ENCODE assay signal across 8 mouse cellular contexts in the genomic region with DNA sequence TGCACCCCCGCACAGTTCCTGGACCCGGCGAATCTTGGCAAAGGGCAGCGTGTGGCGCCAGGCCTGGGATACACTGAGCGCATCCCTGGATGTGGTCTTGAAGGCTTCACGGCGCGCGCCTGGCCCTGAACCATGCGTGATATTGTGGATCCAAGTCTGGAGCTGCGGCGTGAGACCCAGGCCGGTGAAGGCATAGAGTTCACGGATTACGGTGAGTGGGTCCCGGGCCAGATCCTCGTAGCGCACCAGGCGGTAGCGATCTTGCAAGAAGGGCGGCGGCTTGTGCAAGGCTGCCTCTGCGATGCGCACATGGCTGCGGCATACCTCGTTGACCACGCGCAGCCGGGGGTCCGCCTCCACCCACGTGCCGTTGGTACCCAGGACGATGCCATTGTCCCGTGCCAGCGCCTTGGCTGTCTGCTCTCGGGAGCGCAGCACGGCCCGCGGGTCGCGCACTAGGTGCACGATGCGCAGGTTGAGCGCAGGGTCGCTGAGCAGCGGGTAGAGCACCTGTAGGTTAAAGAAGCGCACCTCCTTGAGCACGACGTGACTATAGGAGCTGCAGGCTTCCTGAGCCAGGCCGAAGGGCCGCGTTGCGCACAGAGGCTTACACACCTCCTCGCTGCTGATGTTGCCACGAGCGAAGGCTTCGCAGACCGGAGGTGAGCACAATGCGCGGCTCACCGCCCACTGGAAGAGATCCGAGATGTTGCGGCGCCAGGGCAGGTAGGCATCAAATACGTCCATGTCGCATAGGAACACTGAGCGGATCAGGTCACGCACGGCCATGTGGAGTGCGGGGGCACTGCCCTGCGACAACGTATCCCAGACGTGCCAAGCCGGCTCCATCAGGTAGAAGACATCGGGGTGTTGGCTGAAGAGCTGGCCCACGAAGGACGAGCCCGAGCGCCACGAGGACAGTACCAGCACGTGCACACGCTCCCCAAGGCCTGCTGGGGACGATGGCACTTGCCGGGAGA. TPM values are rescaled to one million over a fixed set of nuclear protein-coding genes. Genes with fewer than 3 reads are reported as not detected.
DNase-seq lines count a peak whose midpoint lies in the region; ATAC-seq lines count a peak whose summit lies in the region.

No protein-coding gene starts in this region.

- peak overlapping the region; percentile 26 for H3K4me3 ChIP-seq in heart, embryonic 12.5 days
- peak overlapping the region; percentile 28 for H3K4me3 ChIP-seq in forebrain, embryonic 12.5 days (replicated peaks)

- 12% methylated on average over 86 of the region's 86 CpGs for WGBS in heart, embryonic 12.5 days
- WGBS in forebrain, embryonic 12.5 days, result 9% methylated on average over 86 of the region's 86 CpGs

- peak overlapping the region; percentile 62 for H3K4me2 ChIP-seq in heart, embryonic 12.5 days
- peak overlapping the region; percentile 45 for H3K4me2 ChIP-seq in forebrain, embryonic 12.5 days

- no peaks in the 10 kb centered on the region for H3K36me3 ChIP-seq in heart, embryonic 12.5 days
- no peaks in the 10 kb centered on the region for H3K36me3 ChIP-seq in forebrain, embryonic 12.5 days (replicated peaks)

- H3K9ac ChIP-seq in heart, embryonic 12.5 days, result no peak overlapping the region
- H3K9ac ChIP-seq in forebrain, embryonic 12.5 days, result no peak overlapping the region

- peaks cover 3% of the 10 kb centered on the region; the same call in 1 of the 2 replicates for H3K9me3 ChIP-seq in heart, embryonic 12.5 days (replicated peaks)
- no peaks in the 10 kb centered on the region for H3K9me3 ChIP-seq in forebrain, embryonic 12.5 days

- peaks cover 58% of the 10 kb centered on the region for H3K27me3 ChIP-seq in heart, embryonic 12.5 days (replicated peaks)
- H3K27me3 ChIP-seq in forebrain, embryonic 12.5 days, result peaks cover 49% of the 10 kb centered on the region

- ATAC-seq in heart, embryonic 12.5 days (ENCODE audit: insufficient number of reproducible peaks, low FRiP score), result no peak
- no peak for ATAC-seq in forebrain, embryonic 12.5 days (ENCODE audit: low FRiP score)
- 0 out of 2 replicates have a peak, but pooled peaks have one; percentile 20 for ATAC-seq in megakaryocyte-erythroid progenitor cell, adult 5-6 weeks (replicated peaks; ENCODE audit: low FRiP score, low TSS enrichment, poor library complexity, severe bottlenecking)
- ATAC-seq in activated CD4-positive, CD25-positive, alpha-beta regulatory T cell, adult 4 months, result no peak

- DNase-seq in heart, adult 8-10 months (ENCODE audit: low spot score), result no peak
- DNase-seq in R1 (ENCODE audit: low read depth, low spot score), result peak; percentile 69
- DNase-seq in thymus, postnatal 4 days, result no peak
- no peak for DNase-seq in layer of hippocampus, adult 8-10 months (ENCODE audit: low spot score in 2 of 2)

- peaks cover 17% of the 10 kb centered on the region for H3K4me1 ChIP-seq in heart, embryonic 12.5 days (replicated peaks)
- H3K4me1 ChIP-seq in forebrain, embryonic 12.5 days, result peaks cover 7% of the 10 kb centered on the region; the same call in 1 of the 2 replicates

- no peak overlapping the region for H3K27ac ChIP-seq in heart, embryonic 12.5 days (ENCODE audit: poor library complexity, severe bottlenecking)
- no peak overlapping the region for H3K27ac ChIP-seq in forebrain, embryonic 12.5 days

RNA-seq across cellular contexts. Expression of a gene that starts 13.7 kb away (rescaled TPM):
- 4.4 and 4.8 TPM in 2 replicates for polyA plus RNA-seq in heart, embryonic 12.5 days (2016; fragmentation: Nextera tagmentation; extraction: Ambion mirVana)
- total RNA-seq in heart, adult 8-10 months (2022), result 1 to 10 TPM; 2.5 to 3.6 (median 2.6) TPM
- polyA plus RNA-seq in forebrain, embryonic 12.5 days (2016; fragmentation: Nextera tagmentation; extraction: Ambion mirVana), result 7.6 and 8.7 TPM in 2 replicates
- 4.4 and 5.0 TPM in 2 replicates for total RNA-seq in megakaryocyte-erythroid progenitor cell, adult 5-6 weeks (2014; fragmentation: Nextera tagmentation)
- 3.7 and 4.3 TPM in 2 replicates for total RNA-seq in megakaryocyte-erythroid progenitor cell, adult 5-6 weeks (2017)
- 1 to 10 TPM; 6.4 to 8.4 TPM for polyA plus RNA-seq in activated CD4-positive, CD25-positive, alpha-beta regulatory T cell, adult 4 months (2017; shearing (Covaris generic))
- total RNA-seq in layer of hippocampus, adult 8-10 months (2022), result 1 to 10 TPM; 3.7 to 5.4 (median 4.3) TPM

RNA-seq across cellular contexts. Expression of a gene that starts 20.0 kb away (rescaled TPM):
- 0.12 and 0.45 TPM in 2 replicates for polyA plus RNA-seq in heart, embryonic 12.5 days (2016; fragmentation: Nextera tagmentation; extraction: Ambion mirVana)
- total RNA-seq in heart, adult 8-10 months (2022), result not detected
- 1.5 and 1.7 TPM in 2 replicates for polyA plus RNA-seq in forebrain, embryonic 12.5 days (2016; fragmentation: Nextera tagmentation; extraction: Ambion mirVana)
- not detected in 2 replicates for total RNA-seq in megakaryocyte-erythroid progenitor cell, adult 5-6 weeks (2014; fragmentation: Nextera tagmentation)
- not detected in 2 replicates for total RNA-seq in megakaryocyte-erythroid progenitor cell, adult 5-6 weeks (2017)
- polyA plus RNA-seq in activated CD4-positive, CD25-positive, alpha-beta regulatory T cell, adult 4 months (2017; shearing (Covaris generic)), result not detected
- under 1 TPM; 0.72 to 0.95 (median 0.82) TPM for total RNA-seq in layer of hippocampus, adult 8-10 months (2022)

RNA-seq across cellular contexts. Expression of a gene that starts 36.1 kb away (rescaled TPM):
- polyA plus RNA-seq in heart, embryonic 12.5 days (2016; fragmentation: Nextera tagmentation; extraction: Ambion mirVana), result 144 and 149 TPM in 2 replicates
- total RNA-seq in heart, adult 8-10 months (2022), result 10 to 100 TPM; 27.4 to 37.6 (median 32.7) TPM
- 199 and 207 TPM in 2 replicates for polyA plus RNA-seq in forebrain, embryonic 12.5 days (2016; fragmentation: Nextera tagmentation; extraction: Ambion mirVana)
- 159 and 214 TPM in 2 replicates for total RNA-seq in megakaryocyte-erythroid progenitor cell, adult 5-6 weeks (2014; fragmentation: Nextera tagmentation)
- total RNA-seq in megakaryocyte-erythroid progenitor cell, adult 5-6 weeks (2017), result 339 and 404 TPM in 2 replicates
- polyA plus RNA-seq in activated CD4-positive, CD25-positive, alpha-beta regulatory T cell, adult 4 months (2017; shearing (Covaris generic)), result 100 to 1,000 TPM; 118 to 135 TPM
- total RNA-seq in layer of hippocampus, adult 8-10 months (2022), result 10 to 100 TPM; 62.3 to 84.3 (median 70.8) TPM

RNA-seq across cellular contexts. Expression of a gene that starts 43.5 kb away (rescaled TPM):
- 5.4 and 7.1 TPM in 2 replicates for polyA plus RNA-seq in heart, embryonic 12.5 days (2016; fragmentation: Nextera tagmentation; extraction: Ambion mirVana)
- total RNA-seq in heart, adult 8-10 months (2022), result 1 to 10 TPM; 2.1 to 2.7 (median 2.4) TPM
- 18.6 and 18.7 TPM in 2 replicates for polyA plus RNA-seq in forebrain, embryonic 12.5 days (2016; fragmentation: Nextera tagmentation; extraction: Ambion mirVana)
- 2.5 and 3.9 TPM in 2 replicates for total RNA-seq in megakaryocyte-erythroid progenitor cell, adult 5-6 weeks (2014; fragmentation: Nextera tagmentation)
- 1.6 and 2.1 TPM in 2 replicates for total RNA-seq in megakaryocyte-erythroid progenitor cell, adult 5-6 weeks (2017)
- polyA plus RNA-seq in activated CD4-positive, CD25-positive, alpha-beta regulatory T cell, adult 4 months (2017; shearing (Covaris generic)), result 1 to 10 TPM; 1.4 to 1.8 TPM
- total RNA-seq in layer of hippocampus, adult 8-10 months (2022), result 10 to 100 TPM; 11.2 to 13.8 (median 12.7) TPM

RNA-seq across cellular contexts. Expression of a gene that starts 50.3 kb away (rescaled TPM):
- polyA plus RNA-seq in heart, embryonic 12.5 days (2016; fragmentation: Nextera tagmentation; extraction: Ambion mirVana), result 176 and 184 TPM in 2 replicates
- total RNA-seq in heart, adult 8-10 months (2022), result 100 to 1,000 TPM; 121 to 131 (median 122) TPM
- 336 and 356 TPM in 2 replicates for polyA plus RNA-seq in forebrain, embryonic 12.5 days (2016; fragmentation: Nextera tagmentation; extraction: Ambion mirVana)
- 42.6 and 55.5 TPM in 2 replicates for total RNA-seq in megakaryocyte-erythroid progenitor cell, adult 5-6 weeks (2014; fragmentation: Nextera tagmentation)
- total RNA-seq in megakaryocyte-erythroid progenitor cell, adult 5-6 weeks (2017), result 29.1 and 32.9 TPM in 2 replicates
- polyA plus RNA-seq in activated CD4-positive, CD25-positive, alpha-beta regulatory T cell, adult 4 months (2017; shearing (Covaris generic)), result 100 to 1,000 TPM; 244 to 264 TPM
- total RNA-seq in layer of hippocampus, adult 8-10 months (2022), result 100 to 1,000 TPM; 204 to 223 (median 217) TPM
